Mouse (Mus musculus): ENCODE measurements at regions not wholly inside any gene's neighbourhood (a gene's known extent, or its start where the extent isn't known, plus 50 kb on each side); places are given as distances from the start of the nearest gene placed in this dataset.

DNA sequence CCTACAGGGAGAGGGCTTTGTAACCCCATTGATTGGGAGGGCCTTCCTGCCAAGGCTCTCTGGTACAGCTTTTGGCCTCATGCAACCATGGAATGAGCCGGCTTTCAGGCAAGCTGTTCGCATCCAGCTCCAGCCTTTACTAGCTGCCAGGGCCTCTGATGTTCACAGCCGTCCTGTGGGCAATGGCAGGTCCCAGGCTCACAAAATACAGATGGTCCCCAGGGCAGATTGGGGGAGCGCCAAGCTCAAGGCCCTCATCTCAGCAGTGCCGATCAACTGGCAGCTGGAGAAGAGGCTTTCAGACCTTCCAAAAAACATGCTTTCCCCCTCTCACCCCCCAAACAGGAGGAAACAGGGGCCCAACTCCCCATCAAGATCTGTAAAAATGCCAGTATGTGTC, 166.9 kb upstream of the Rora start:
- no peak for TF ChIP-seq CTCF (IDR thresholded peaks at IDR 0.05; ENCODE audit: low read depth)
- WGBS, result 47% methylated on average over 5 of the region's 5 CpGs
- Histone ChIP-seq H3K36me3 (ENCODE audit: insufficient read depth) (no peaks in the 10 kb centered on the region), H3K4me3 (ENCODE audit: low read depth, low read length) (no peak overlapping the region), H3K9me3 (ENCODE audit: low read length) (no peaks in the 10 kb centered on the region), H3K4me1 (ENCODE audit: insufficient read depth) (no peaks in the 10 kb centered on the region), H3K9ac (no peak overlapping the region), H3K27me3 (ENCODE audit: insufficient read depth, low read length) (no peaks in the 10 kb centered on the region), H3K4me2 (ENCODE audit: low read depth) (no peak overlapping the region), H3K27ac (ENCODE audit: low read depth, low read length) (no peak overlapping the region)
- DNase-seq (peak; percentile 37), ATAC-seq (peak; percentile 53)

DNA sequence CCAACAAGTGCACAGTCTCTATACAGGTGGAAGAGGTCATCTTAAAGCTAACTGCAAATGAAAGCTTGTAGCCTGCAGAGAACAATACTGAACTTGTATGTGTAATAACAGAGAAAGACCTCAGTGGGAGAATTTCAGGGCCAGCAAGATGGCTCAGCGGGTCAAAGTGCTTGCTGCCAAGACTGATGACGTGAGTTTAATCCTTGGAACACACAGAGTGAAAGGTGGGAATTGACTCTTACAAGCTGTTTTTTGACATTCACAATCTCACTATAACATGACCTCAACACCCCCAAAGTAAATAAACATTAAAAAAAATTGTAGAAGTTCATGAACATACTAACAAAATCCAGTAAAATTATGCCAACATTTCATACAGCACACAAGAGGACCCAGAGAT, 162.4 kb upstream of the Rora start:
- H3K9me3 ChIP-seq (ENCODE audit: low read length), result no peaks in the 10 kb centered on the region
- WGBS, result 83% methylated on average over 2 of the region's 2 CpGs
- no peak overlapping the region for H3K4me3 ChIP-seq (ENCODE audit: low read depth, low read length)
- H3K27ac ChIP-seq (ENCODE audit: low read depth, low read length), result no peak overlapping the region
- H3K9ac ChIP-seq, result no peak overlapping the region
- no peak overlapping the region for H3K4me2 ChIP-seq (ENCODE audit: low read depth)
- H3K4me1 ChIP-seq (ENCODE audit: insufficient read depth), result no peaks in the 10 kb centered on the region
- H3K27me3 ChIP-seq (ENCODE audit: insufficient read depth, low read length), result no peaks in the 10 kb centered on the region
- ATAC-seq, result no peak
- TF ChIP-seq CTCF (IDR thresholded peaks at IDR 0.05; ENCODE audit: low read depth), result no peak
- H3K36me3 ChIP-seq (ENCODE audit: insufficient read depth), result no peaks in the 10 kb centered on the region
- no peak for DNase-seq

- DNase-seq, result peak; percentile 10
- Histone ChIP-seq H3K4me3 (ENCODE audit: low read depth, low read length) (no peak overlapping the region), H3K27ac (ENCODE audit: low read depth, low read length) (no peak overlapping the region), H3K4me2 (ENCODE audit: low read depth) (no peak overlapping the region), H3K4me1 (ENCODE audit: insufficient read depth) (no peaks in the 10 kb centered on the region), H3K36me3 (ENCODE audit: insufficient read depth) (no peaks in the 10 kb centered on the region), H3K9me3 (ENCODE audit: low read length) (no peaks in the 10 kb centered on the region), H3K9ac (no peak overlapping the region), H3K27me3 (ENCODE audit: insufficient read depth, low read length) (no peaks in the 10 kb centered on the region)
- TF ChIP-seq CTCF (IDR thresholded peaks at IDR 0.05; ENCODE audit: low read depth), result no peak
- 72% methylated on average over 5 of the region's 5 CpGs for whole genome bisulfite sequencing
- no peak for ATAC-seq
These were observed 132.4 kb upstream of the Rora start for GRCm38 (mm10) chr9:68521218-68521617.

GRCm38 (mm10) chr9:68561767-68562552, 91.6 kb upstream of the Rora start:
- Histone ChIP-seq H3K4me1 (ENCODE audit: insufficient read depth) (no peaks in the 10 kb centered on the region), H3K4me3 (ENCODE audit: low read depth, low read length) (no peak overlapping the region), H3K27ac (ENCODE audit: low read depth, low read length) (no peak overlapping the region), H3K36me3 (ENCODE audit: insufficient read depth) (no peaks in the 10 kb centered on the region), H3K9me3 (ENCODE audit: low read length) (no peaks in the 10 kb centered on the region), H3K27me3 (ENCODE audit: insufficient read depth, low read length) (no peaks in the 10 kb centered on the region), H3K9ac (no peak overlapping the region), H3K4me2 (ENCODE audit: low read depth) (no peak overlapping the region)
- TF ChIP-seq CTCF (IDR thresholded peaks at IDR 0.05; ENCODE audit: low read depth), result no peak
- peak; percentile 25; the same call in 1 of the 2 replicates for ATAC-seq
- 50% methylated on average over 14 of the region's 14 CpGs for WGBS
- DNase-seq, result peak; percentile 10

DNA sequence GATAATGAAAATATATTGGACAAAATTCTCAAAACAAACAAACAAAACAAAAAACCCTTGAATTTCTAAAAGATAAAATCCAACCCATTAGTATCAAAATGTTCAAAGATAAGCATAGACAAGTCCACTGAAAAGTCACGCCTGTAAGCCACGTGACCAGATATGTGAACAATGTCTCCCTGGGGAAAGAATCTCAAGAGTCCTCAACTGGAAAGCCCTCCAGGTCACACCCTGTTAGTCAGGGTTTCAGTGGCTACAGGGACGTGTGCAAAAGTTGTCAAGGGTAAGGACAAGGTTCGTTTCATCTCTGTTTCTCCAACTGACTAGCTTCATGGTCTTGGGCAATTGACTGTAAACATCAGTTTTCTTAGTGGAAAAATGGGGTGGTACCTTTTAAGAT, 90.4 kb upstream of the Rora start:
- Histone ChIP-seq H3K27ac (ENCODE audit: low read depth, low read length) (no peak overlapping the region), H3K9ac (no peak overlapping the region), H3K4me2 (ENCODE audit: low read depth) (no peak overlapping the region), H3K36me3 (ENCODE audit: insufficient read depth) (no peaks in the 10 kb centered on the region), H3K9me3 (ENCODE audit: low read length) (no peaks in the 10 kb centered on the region), H3K4me1 (ENCODE audit: insufficient read depth) (no peaks in the 10 kb centered on the region), H3K27me3 (ENCODE audit: insufficient read depth, low read length) (no peaks in the 10 kb centered on the region), H3K4me3 (ENCODE audit: low read depth, low read length) (no peak overlapping the region)
- no peak for TF ChIP-seq CTCF (IDR thresholded peaks at IDR 0.05; ENCODE audit: low read depth)
- DNase-seq (no peak), ATAC-seq (no peak)
- WGBS, result 84% methylated on average over 4 of the region's 4 CpGs

- ATAC-seq (no peak), DNase-seq (no peak)
- no peak for TF ChIP-seq CTCF (IDR thresholded peaks at IDR 0.05; ENCODE audit: low read depth)
- Histone ChIP-seq H3K36me3 (ENCODE audit: insufficient read depth) (no peaks in the 10 kb centered on the region), H3K9ac (no peak overlapping the region), H3K27me3 (ENCODE audit: insufficient read depth, low read length) (no peaks in the 10 kb centered on the region), H3K4me3 (ENCODE audit: low read depth, low read length) (no peak overlapping the region), H3K27ac (ENCODE audit: low read depth, low read length) (no peak overlapping the region), H3K4me1 (ENCODE audit: insufficient read depth) (no peaks in the 10 kb centered on the region), H3K9me3 (ENCODE audit: low read length) (0 out of 2 replicates have a peak, but pooled peaks cover 4% of the 10 kb centered on the region), H3K4me2 (ENCODE audit: low read depth) (no peak overlapping the region)
- WGBS, result 20% methylated on average over 1 of the region's 1 CpGs
These were observed 67.8 kb upstream of the Rora start for GRCm38 (mm10) chr9:68585751-68586150.

- WGBS, result 92% methylated on average over 8 of the region's 8 CpGs
- Histone ChIP-seq H3K4me1 (ENCODE audit: insufficient read depth) (no peaks in the 10 kb centered on the region), H3K27ac (ENCODE audit: low read depth, low read length) (no peak overlapping the region), H3K36me3 (ENCODE audit: insufficient read depth) (no peaks in the 10 kb centered on the region), H3K4me2 (ENCODE audit: low read depth) (no peak overlapping the region), H3K27me3 (ENCODE audit: insufficient read depth, low read length) (no peaks in the 10 kb centered on the region), H3K9me3 (ENCODE audit: low read length) (no peaks in the 10 kb centered on the region), H3K9ac (no peak overlapping the region), H3K4me3 (ENCODE audit: low read depth, low read length) (no peak overlapping the region)
- DNase-seq (no peak), ATAC-seq (no peak)
- TF ChIP-seq CTCF (IDR thresholded peaks at IDR 0.05; ENCODE audit: low read depth), result no peak
These were observed 62.6 kb upstream of the Rora start for GRCm38 (mm10) chr9:68591023-68591422.

Data from forebrain, postnatal 0 days (tissue).